8 mouse cellular contexts compared by ENCODE assay signal in the genomic region with DNA sequence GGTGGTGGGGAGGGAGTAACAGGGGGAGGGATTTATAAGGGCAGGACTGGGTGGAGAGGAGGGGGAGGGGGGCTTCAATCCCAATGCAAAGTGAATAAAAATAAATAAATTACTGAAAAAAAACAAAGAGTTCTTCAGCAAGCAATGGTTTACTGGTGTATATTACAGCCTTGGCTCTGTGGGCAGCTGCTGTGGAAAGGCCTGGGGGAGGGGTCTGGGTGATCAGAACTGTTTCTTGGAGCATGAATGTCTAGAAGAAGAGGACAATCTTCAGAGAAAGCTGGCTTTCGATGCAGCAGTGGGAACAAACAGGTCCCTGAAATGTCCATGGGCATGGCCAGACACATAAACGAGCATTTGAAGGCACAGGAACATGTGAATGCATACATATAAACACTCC. TPM values are rescaled to one million over a fixed set of nuclear protein-coding genes. Genes with fewer than 3 reads are reported as not detected.
DNase-seq lines count a peak whose midpoint lies in the region; ATAC-seq and TF ChIP-seq lines count a peak whose summit lies in the region.
"Not testable (repeated sequence)": the region's sequence is repeated elsewhere in the genome, so short reads cannot be mapped to it uniquely, and the experiment has no call there.

No protein-coding gene starts in this region.

- not testable (repeated sequence) for TF ChIP-seq POLR2A in heart, adult 2 months (IDR thresholded peaks at IDR 0.05; ENCODE audit: insufficient read depth, low read depth, low read length); kidney, adult 2 months (IDR thresholded peaks at IDR 0.05; ENCODE audit: low read depth, low read length); myocyte (IDR thresholded peaks at IDR 0.05; ENCODE audit: insufficient read length, low read depth)

- DNase-seq in embryonic facial prominence, embryonic 10.5 days (ENCODE audit: low spot score); heart, adult 2 months; kidney, adult 2 months; stomach, postnatal 0 days (ENCODE audit: low spot score): not testable (repeated sequence)
- peak; percentile 10 for DNase-seq in liver, postnatal 0 days

- H3K4me1 ChIP-seq in embryonic facial prominence, embryonic 10.5 days = peaks cover 23% of the 10 kb centered on the region
- H3K4me1 ChIP-seq in heart, adult 2 months (ENCODE audit: control insufficient read depth, insufficient read depth, low read length) = peaks cover 13% of the 10 kb centered on the region
- peaks cover 12% of the 10 kb centered on the region for H3K4me1 ChIP-seq in hindbrain, embryonic 13.5 days (replicated peaks)
- peaks cover 33% of the 10 kb centered on the region for H3K4me1 ChIP-seq in kidney, adult 2 months (ENCODE audit: control insufficient read depth, insufficient read depth, low read length)
- peaks cover 13% of the 10 kb centered on the region for H3K4me1 ChIP-seq in limb, embryonic 13.5 days
- H3K4me1 ChIP-seq in liver, postnatal 0 days (ENCODE audit: insufficient read depth) = peaks cover 23% of the 10 kb centered on the region
- not testable (repeated sequence) for H3K4me1 ChIP-seq in stomach, postnatal 0 days (replicated peaks; ENCODE audit: control insufficient read depth, insufficient read depth)

- not testable (repeated sequence) for H3K4me3 ChIP-seq in embryonic facial prominence, embryonic 10.5 days; heart, adult 2 months; hindbrain, embryonic 13.5 days; kidney, adult 2 months (ENCODE audit: insufficient read depth, low read depth, low read length); limb, embryonic 13.5 days; liver, postnatal 0 days (ENCODE audit: low read depth, low read length); myocyte; stomach, postnatal 0 days (ENCODE audit: low read depth, low read length)

- not testable (repeated sequence) for TF ChIP-seq CTCF in heart, adult 2 months (IDR thresholded peaks at IDR 0.05); kidney, adult 2 months (conservative IDR thresholded peaks at IDR 0.05; ENCODE audit: insufficient read depth, insufficient read length, low read depth, low read length); liver, postnatal 0 days (IDR thresholded peaks at IDR 0.05; ENCODE audit: low read depth); stomach, postnatal 0 days (IDR thresholded peaks at IDR 0.05; ENCODE audit: low read depth)

- not testable (repeated sequence) for H3K4me2 ChIP-seq in hindbrain, embryonic 13.5 days; stomach, postnatal 0 days (replicated peaks; ENCODE audit: low read depth)
- H3K4me2 ChIP-seq in limb, embryonic 13.5 days (replicated peaks) = peak overlapping the region; percentile 65
- peak overlapping the region; percentile 66 for H3K4me2 ChIP-seq in liver, postnatal 0 days (ENCODE audit: low read depth, low read length)
- peak overlapping the region; percentile 40 for H3K4me2 ChIP-seq in myocyte (ENCODE audit: low read depth)

- intact Hi-C loops in heart, adult 2 months (cut with DNase I) = loop anchor here (5.0 kb wide), 1 partner anchor 240 kb away; a partner anchor contains a TSS

- not testable (repeated sequence) for H3K9ac ChIP-seq in heart, adult 2 months (ENCODE audit: low read depth, low read length); hindbrain, embryonic 13.5 days; limb, embryonic 13.5 days; stomach, postnatal 0 days (ENCODE audit: low read length)
- H3K9ac ChIP-seq in liver, postnatal 0 days (replicated peaks) = 0 out of 2 replicates have a peak overlapping the region, but pooled peaks have one; percentile 7

- not testable (repeated sequence) for H3K36me3 ChIP-seq in embryonic facial prominence, embryonic 10.5 days (replicated peaks); heart, adult 2 months (ENCODE audit: control insufficient read depth, insufficient read depth, low read length); hindbrain, embryonic 13.5 days; kidney, adult 2 months (ENCODE audit: control insufficient read depth, insufficient read depth, low read length); limb, embryonic 13.5 days; liver, postnatal 0 days (replicated peaks; ENCODE audit: insufficient read depth, low read length); myocyte (ENCODE audit: control insufficient read depth, insufficient read depth); stomach, postnatal 0 days (ENCODE audit: control insufficient read depth, insufficient read depth, low read length)

- 76% methylated on average over 2 of the region's 2 CpGs for WGBS in embryonic facial prominence, embryonic 10.5 days
- whole genome bisulfite sequencing in heart, adult 2 months = 50% methylated on average over 2 of the region's 2 CpGs
- 81% methylated on average over 2 of the region's 2 CpGs for WGBS in hindbrain, embryonic 13.5 days
- WGBS in kidney, adult 2 months = 40% methylated on average over 2 of the region's 2 CpGs
- 49% methylated on average over 2 of the region's 2 CpGs for WGBS in limb, embryonic 13.5 days
- 41% methylated on average over 2 of the region's 2 CpGs for WGBS in liver, postnatal 0 days (ENCODE audit: insufficient replicate concordance)
- 20% methylated on average over 2 of the region's 2 CpGs for WGBS in stomach, postnatal 0 days

- TF ChIP-seq EP300 in heart, adult 2 months (IDR thresholded peaks at IDR 0.05; ENCODE audit: insufficient read depth, low read depth, low read length); liver, postnatal 0 days (IDR thresholded peaks at IDR 0.05; ENCODE audit: low read depth); stomach, postnatal 0 days (optimal IDR thresholded peaks at IDR 0.05): not testable (repeated sequence)

- H3ac ChIP-seq in myocyte (ENCODE audit: control insufficient read depth, insufficient read length) = not testable (repeated sequence)

- not testable (repeated sequence) for H3K9me3 ChIP-seq in embryonic facial prominence, embryonic 10.5 days; hindbrain, embryonic 13.5 days; limb, embryonic 13.5 days; liver, postnatal 0 days (ENCODE audit: low read length); stomach, postnatal 0 days (ENCODE audit: control insufficient read depth, low read length)

- 0 out of 2 replicates have a peak overlapping the region, but pooled peaks have one; percentile 80 for H3K27ac ChIP-seq in embryonic facial prominence, embryonic 10.5 days (replicated peaks)
- H3K27ac ChIP-seq in heart, adult 2 months = peak overlapping the region; percentile 96
- peak overlapping the region; percentile 14; the same call in 1 of the 2 replicates for H3K27ac ChIP-seq in hindbrain, embryonic 13.5 days
- H3K27ac ChIP-seq in kidney, adult 2 months (ENCODE audit: insufficient read depth, low read depth, low read length) = peak overlapping the region; percentile 22; the same call in 1 of the 2 replicates
- peak overlapping the region; percentile 81 for H3K27ac ChIP-seq in limb, embryonic 13.5 days
- H3K27ac ChIP-seq in liver, postnatal 0 days (ENCODE audit: low read depth) = peak overlapping the region; percentile 29
- peak overlapping the region; percentile 69 for H3K27ac ChIP-seq in stomach, postnatal 0 days (replicated peaks)

- ATAC-seq in hindbrain, embryonic 13.5 days (ENCODE audit: low FRiP score); limb, embryonic 13.5 days (ENCODE audit: low FRiP score, low read depth); liver, postnatal 0 days; stomach, postnatal 0 days (ENCODE audit: low FRiP score, low TSS enrichment): not testable (repeated sequence)

- H3K79me2 ChIP-seq in heart, adult 2 months (replicated peaks; ENCODE audit: control insufficient read depth, insufficient read depth, low read length); myocyte (ENCODE audit: control insufficient read depth, insufficient read depth): not testable (repeated sequence)

- not testable (repeated sequence) for H3K27me3 ChIP-seq in embryonic facial prominence, embryonic 10.5 days (replicated peaks; ENCODE audit: low read depth, poor library complexity, severe bottlenecking); heart, adult 2 months (ENCODE audit: control insufficient read depth, insufficient read depth, low read length); hindbrain, embryonic 13.5 days; kidney, adult 2 months (replicated peaks; ENCODE audit: control insufficient read depth, insufficient read depth, low read length); limb, embryonic 13.5 days; liver, postnatal 0 days (ENCODE audit: insufficient read depth, low read length); myocyte (ENCODE audit: control insufficient read depth, insufficient read depth, insufficient read length); stomach, postnatal 0 days (ENCODE audit: control insufficient read depth, insufficient read depth, low read length)

RNA-seq across cellular contexts. Expression of a gene that starts 0.6 kb away (rescaled TPM):
- polyA plus RNA-seq in embryonic facial prominence, embryonic 10.5 days (2016; fragmentation: Nextera tagmentation; extraction: Ambion mirVana) = 6.4 and 7.7 TPM in 2 replicates
- 100 to 1,000 TPM; 100 to 122 TPM for total RNA-seq in heart, adult 2 months (2021)
- polyA plus RNA-seq in heart, adult 2 months (2012; rRNA removed) = 190 and 223 TPM in 2 replicates
- polyA plus RNA-seq in hindbrain, embryonic 13.5 days (2015; fragmentation: Nextera tagmentation; extraction: Ambion mirVana) = 10.1 and 14.1 TPM in 2 replicates
- polyA plus RNA-seq in kidney, adult 2 months (2012; rRNA removed) = 785 and 803 TPM in 2 replicates
- polyA plus RNA-seq in limb, embryonic 13.5 days (2015; fragmentation: Nextera tagmentation; extraction: Ambion mirVana) = 32.7 and 34.8 TPM in 2 replicates
- 129 and 135 TPM in 2 replicates for polyA plus RNA-seq in liver, postnatal 0 days (2015; fragmentation: Nextera tagmentation; extraction: Ambion mirVana)
- 0.44 TPM for polyA plus RNA-seq in myocyte (2012; fragmentation: generic; extraction: Trizol)
- 65.9 and 71.9 TPM in 2 replicates for polyA plus RNA-seq in stomach, postnatal 0 days (2015; fragmentation: Nextera tagmentation; extraction: Ambion mirVana)

RNA-seq across cellular contexts. Expression of a gene that starts 21.6 kb away (rescaled TPM):
- polyA plus RNA-seq in embryonic facial prominence, embryonic 10.5 days (2016; fragmentation: Nextera tagmentation; extraction: Ambion mirVana) = 6.9 and 7.0 TPM in 2 replicates
- total RNA-seq in heart, adult 2 months (2021) = 1 to 10 TPM; 6.6 to 8.0 TPM
- 5.6 and 7.1 TPM in 2 replicates for polyA plus RNA-seq in heart, adult 2 months (2012; rRNA removed)
- 5.4 and 5.5 TPM in 2 replicates for polyA plus RNA-seq in hindbrain, embryonic 13.5 days (2015; fragmentation: Nextera tagmentation; extraction: Ambion mirVana)
- polyA plus RNA-seq in kidney, adult 2 months (2012; rRNA removed) = 10.3 and 12.8 TPM in 2 replicates
- polyA plus RNA-seq in limb, embryonic 13.5 days (2015; fragmentation: Nextera tagmentation; extraction: Ambion mirVana) = 8.6 TPM in 2 replicates
- 1.1 and 1.2 TPM in 2 replicates for polyA plus RNA-seq in liver, postnatal 0 days (2015; fragmentation: Nextera tagmentation; extraction: Ambion mirVana)
- polyA plus RNA-seq in myocyte (2012; fragmentation: generic; extraction: Trizol) = 3.5 TPM
- polyA plus RNA-seq in stomach, postnatal 0 days (2015; fragmentation: Nextera tagmentation; extraction: Ambion mirVana) = 3.0 and 3.2 TPM in 2 replicates

RNA-seq across cellular contexts. Expression of a gene that starts 42.3 kb away (rescaled TPM):
- polyA plus RNA-seq in embryonic facial prominence, embryonic 10.5 days (2016; fragmentation: Nextera tagmentation; extraction: Ambion mirVana) = 23.8 and 24.4 TPM in 2 replicates
- total RNA-seq in heart, adult 2 months (2021) = 10 to 100 TPM; 25.8 to 29.5 TPM
- polyA plus RNA-seq in heart, adult 2 months (2012; rRNA removed) = 18.7 and 28.7 TPM in 2 replicates
- polyA plus RNA-seq in hindbrain, embryonic 13.5 days (2015; fragmentation: Nextera tagmentation; extraction: Ambion mirVana) = 23.2 and 24.7 TPM in 2 replicates
- 35.9 and 41.7 TPM in 2 replicates for polyA plus RNA-seq in kidney, adult 2 months (2012; rRNA removed)
- polyA plus RNA-seq in limb, embryonic 13.5 days (2015; fragmentation: Nextera tagmentation; extraction: Ambion mirVana) = 27.8 and 34.3 TPM in 2 replicates
- polyA plus RNA-seq in liver, postnatal 0 days (2015; fragmentation: Nextera tagmentation; extraction: Ambion mirVana) = 5.4 and 6.5 TPM in 2 replicates
- 44.9 TPM for polyA plus RNA-seq in myocyte (2012; fragmentation: generic; extraction: Trizol)
- 10.0 and 11.2 TPM in 2 replicates for polyA plus RNA-seq in stomach, postnatal 0 days (2015; fragmentation: Nextera tagmentation; extraction: Ambion mirVana)

RNA-seq across cellular contexts. Expression of a gene that starts 45.5 kb away (rescaled TPM):
- polyA plus RNA-seq in embryonic facial prominence, embryonic 10.5 days (2016; fragmentation: Nextera tagmentation; extraction: Ambion mirVana) = 336 and 337 TPM in 2 replicates
- 100 to 1,000 TPM; 212 to 223 TPM for total RNA-seq in heart, adult 2 months (2021)
- 232 and 374 TPM in 2 replicates for polyA plus RNA-seq in heart, adult 2 months (2012; rRNA removed)
- 366 and 376 TPM in 2 replicates for polyA plus RNA-seq in hindbrain, embryonic 13.5 days (2015; fragmentation: Nextera tagmentation; extraction: Ambion mirVana)
- polyA plus RNA-seq in kidney, adult 2 months (2012; rRNA removed) = 235 and 307 TPM in 2 replicates
- 361 and 368 TPM in 2 replicates for polyA plus RNA-seq in limb, embryonic 13.5 days (2015; fragmentation: Nextera tagmentation; extraction: Ambion mirVana)
- 172 and 174 TPM in 2 replicates for polyA plus RNA-seq in liver, postnatal 0 days (2015; fragmentation: Nextera tagmentation; extraction: Ambion mirVana)
- polyA plus RNA-seq in myocyte (2012; fragmentation: generic; extraction: Trizol) = 475 TPM
- 243 and 251 TPM in 2 replicates for polyA plus RNA-seq in stomach, postnatal 0 days (2015; fragmentation: Nextera tagmentation; extraction: Ambion mirVana)

Comparison
In these comparisons a context has a peak if more than half of its experiments do, and no peak if none do; other contexts are left out.
1. H3K27ac ChIP-seq: peak in every context shown above with its lines; median percentile 96 in heart, adult 2 months; 81 in limb, embryonic 13.5 days; 80 in embryonic facial prominence, embryonic 10.5 days; 69 in stomach, postnatal 0 days; 29 in liver, postnatal 0 days; 22 in kidney, adult 2 months; 14 in hindbrain, embryonic 13.5 days.